Mouse (Mus musculus): ENCODE results near the gene Dzip1. TPM values are rescaled to one million over a fixed set of nuclear protein-coding genes. Genes with fewer than 3 reads are reported as not detected.

The Dzip1 gene
- polyA plus RNA-seq, 2 experiments: 26.0 to 52.1 TPM

GRCm38 (mm10) chr14:118854371-118855114, 70.7 kb downstream of the Dzip1 start:
- H3K9ac ChIP-seq (ENCODE audit: low read depth, low read length, severe bottlenecking): peak overlapping the region; percentile 57
- no peak for TF ChIP-seq POLR2A (IDR thresholded peaks at IDR 0.05; ENCODE audit: borderline replicate concordance, extremely low read depth, insufficient read depth, insufficient read length)
- H3K9me3 ChIP-seq (ENCODE audit: control insufficient read depth, low read length): no peaks in the 10 kb centered on the region
- no peak overlapping the region for H3K27ac ChIP-seq (replicated peaks; ENCODE audit: low read depth, low read length)
- H3K4me3 ChIP-seq (replicated peaks; ENCODE audit: low read length): peak overlapping the region; percentile 52
- WGBS: 3% methylated on average over 37 of the region's 48 CpGs
- DNase-seq (ENCODE audit: low spot score) (no peak), ATAC-seq (ENCODE audit: low FRiP score, low read depth) (peak; percentile 67; the same call in 1 of the 2 replicates)
- H3K4me1 ChIP-seq (ENCODE audit: control insufficient read depth, insufficient read depth, low read length): peaks cover 7% of the 10 kb centered on the region
- no peaks in the 10 kb centered on the region for H3K36me3 ChIP-seq (ENCODE audit: control insufficient read depth, insufficient read depth, low read length)
- H3K4me2 ChIP-seq (replicated peaks; ENCODE audit: low read depth, low read length, severe bottlenecking): peak overlapping the region; percentile 98
- no peaks in the 10 kb centered on the region; the same call in 1 of the 2 replicates for H3K27me3 ChIP-seq (ENCODE audit: control insufficient read depth, insufficient read depth, low read length)

- no peak for TF ChIP-seq POLR2A (IDR thresholded peaks at IDR 0.05; ENCODE audit: borderline replicate concordance, extremely low read depth, insufficient read depth, insufficient read length)
- Histone ChIP-seq H3K27ac (replicated peaks; ENCODE audit: low read depth, low read length) (no peak overlapping the region), H3K4me1 (ENCODE audit: control insufficient read depth, insufficient read depth, low read length) (peaks cover 7% of the 10 kb centered on the region), H3K4me3 (replicated peaks; ENCODE audit: low read length) (no peak overlapping the region), H3K36me3 (ENCODE audit: control insufficient read depth, insufficient read depth, low read length) (no peaks in the 10 kb centered on the region), H3K4me2 (replicated peaks; ENCODE audit: low read depth, low read length, severe bottlenecking) (no peak overlapping the region), H3K9me3 (ENCODE audit: control insufficient read depth, low read length) (no peaks in the 10 kb centered on the region), H3K27me3 (ENCODE audit: control insufficient read depth, insufficient read depth, low read length) (no peaks in the 10 kb centered on the region; the same call in 1 of the 2 replicates), H3K9ac (ENCODE audit: low read depth, low read length, severe bottlenecking) (no peak overlapping the region)
- no peak for ATAC-seq (ENCODE audit: low FRiP score, low read depth)
- DNase-seq (ENCODE audit: low spot score): no peak
- WGBS: 33% methylated on average over 6 of the region's 6 CpGs
Observed at GRCm38 (mm10) chr14:118851496-118852107, 73.7 kb downstream of the Dzip1 start.

GRCm38 (mm10) chr14:118850696-118851035, 74.6 kb downstream of the Dzip1 start:
- no peak for TF ChIP-seq POLR2A (IDR thresholded peaks at IDR 0.05; ENCODE audit: borderline replicate concordance, extremely low read depth, insufficient read depth, insufficient read length)
- H3K4me3 ChIP-seq (replicated peaks; ENCODE audit: low read length): no peak overlapping the region
- H3K27ac ChIP-seq (replicated peaks; ENCODE audit: low read depth, low read length): no peak overlapping the region
- H3K27me3 ChIP-seq (ENCODE audit: control insufficient read depth, insufficient read depth, low read length): no peaks in the 10 kb centered on the region; the same call in 1 of the 2 replicates
- H3K9ac ChIP-seq (ENCODE audit: low read depth, low read length, severe bottlenecking): no peak overlapping the region
- no peaks in the 10 kb centered on the region for H3K9me3 ChIP-seq (ENCODE audit: control insufficient read depth, low read length)
- peaks cover 7% of the 10 kb centered on the region for H3K4me1 ChIP-seq (ENCODE audit: control insufficient read depth, insufficient read depth, low read length)
- H3K4me2 ChIP-seq (replicated peaks; ENCODE audit: low read depth, low read length, severe bottlenecking): no peak overlapping the region
- 44% methylated on average over 4 of the region's 4 CpGs for WGBS
- ATAC-seq (ENCODE audit: low FRiP score, low read depth): no peak
- DNase-seq (ENCODE audit: low spot score): no peak
- no peaks in the 10 kb centered on the region for H3K36me3 ChIP-seq (ENCODE audit: control insufficient read depth, insufficient read depth, low read length)

- no peak overlapping the region for H3K9ac ChIP-seq (ENCODE audit: low read depth, low read length, severe bottlenecking)
- 72% methylated on average over 11 of the region's 11 CpGs for WGBS
- DNase-seq (ENCODE audit: low spot score) (no peak), ATAC-seq (ENCODE audit: low FRiP score, low read depth) (no peak)
- H3K9me3 ChIP-seq (ENCODE audit: control insufficient read depth, low read length): no peaks in the 10 kb centered on the region
- peaks cover 4% of the 10 kb centered on the region for H3K4me1 ChIP-seq (ENCODE audit: control insufficient read depth, insufficient read depth, low read length)
- H3K4me2 ChIP-seq (replicated peaks; ENCODE audit: low read depth, low read length, severe bottlenecking): no peak overlapping the region
- no peaks in the 10 kb centered on the region; the same call in 1 of the 2 replicates for H3K27me3 ChIP-seq (ENCODE audit: control insufficient read depth, insufficient read depth, low read length)
- TF ChIP-seq POLR2A (IDR thresholded peaks at IDR 0.05; ENCODE audit: borderline replicate concordance, extremely low read depth, insufficient read depth, insufficient read length): no peak
- H3K4me3 ChIP-seq (replicated peaks; ENCODE audit: low read length): no peak overlapping the region
- no peaks in the 10 kb centered on the region for H3K36me3 ChIP-seq (ENCODE audit: control insufficient read depth, insufficient read depth, low read length)
- no peak overlapping the region for H3K27ac ChIP-seq (replicated peaks; ENCODE audit: low read depth, low read length)
Observed at GRCm38 (mm10) chr14:118850011-118850695, 75.1 kb downstream of the Dzip1 start.

- H3K27me3 ChIP-seq (ENCODE audit: control insufficient read depth, insufficient read depth, low read length): no peaks in the 10 kb centered on the region
- no peaks in the 10 kb centered on the region for H3K9me3 ChIP-seq (ENCODE audit: control insufficient read depth, low read length)
- DNase-seq (ENCODE audit: low spot score) (no peak), ATAC-seq (ENCODE audit: low FRiP score, low read depth) (no peak)
- WGBS: 62% methylated on average over 7 of the region's 7 CpGs
- H3K27ac ChIP-seq (replicated peaks; ENCODE audit: low read depth, low read length): no peak overlapping the region
- no peaks in the 10 kb centered on the region for H3K36me3 ChIP-seq (ENCODE audit: control insufficient read depth, insufficient read depth, low read length)
- H3K9ac ChIP-seq (ENCODE audit: low read depth, low read length, severe bottlenecking): no peak overlapping the region
- TF ChIP-seq POLR2A (IDR thresholded peaks at IDR 0.05; ENCODE audit: borderline replicate concordance, extremely low read depth, insufficient read depth, insufficient read length): no peak
- no peak overlapping the region for H3K4me3 ChIP-seq (replicated peaks; ENCODE audit: low read length)
- no peaks in the 10 kb centered on the region for H3K4me1 ChIP-seq (ENCODE audit: control insufficient read depth, insufficient read depth, low read length)
- H3K4me2 ChIP-seq (replicated peaks; ENCODE audit: low read depth, low read length, severe bottlenecking): no peak overlapping the region
Observed at GRCm38 (mm10) chr14:118848171-118848570, 77.1 kb downstream of the Dzip1 start.

All from limb, embryonic 14.5 days (tissue).